Mouse (Mus musculus) myocyte (in vitro differentiated cells): ENCODE measurements around the gene Nfic. TPM values are rescaled to one million over a fixed set of nuclear protein-coding genes. Genes with fewer than 3 reads are reported as not detected.
"Not testable (repeated sequence)": the region's sequence is repeated elsewhere in the genome, so short reads cannot be mapped to it uniquely, and the experiment has no call there.

Source experiments
- H3K27me3 ChIP-seq: one replicate; pipeline ENCODE4 v1.6.1; 2011; ENCODE audit not compliant: control insufficient read depth, insufficient read depth, insufficient read length
- H3K36me3 ChIP-seq: one replicate; pipeline ENCODE4 v1.6.1; 2011; ENCODE audit not compliant: control insufficient read depth, insufficient read depth
- H3K4me2 ChIP-seq: one replicate; pipeline ENCODE4 v1.6.1; 2011; ENCODE audit warnings: low read depth, control low read depth
- H3K4me3 ChIP-seq: one replicate; pipeline ENCODE4 v1.5.1; 2011; ENCODE audit warnings: mild to moderate bottlenecking, control low read depth, moderate library complexity
- H3K79me2 ChIP-seq: one replicate; pipeline ENCODE4 v1.6.1; 2011; ENCODE audit not compliant: control insufficient read depth, insufficient read depth
- H3ac ChIP-seq: one replicate; pipeline ENCODE4 v1.6.1; 2011; ENCODE audit not compliant: control insufficient read depth, insufficient read length
- CEBPB ChIP-seq: IDR thresholded peaks from 2 replicates; pipeline ENCODE4 v1.6.1; 2011; ENCODE audit warnings: mild to moderate bottlenecking, moderate library complexity; ENCODE audit not compliant: poor library complexity, insufficient read depth, severe bottlenecking
- E2F4 ChIP-seq: IDR thresholded peaks from one replicate; pipeline ENCODE4 v1.6.1; 2011; ENCODE audit warnings: mild to moderate bottlenecking, control low read depth, moderate library complexity; ENCODE audit not compliant: insufficient read depth
- MAX ChIP-seq: IDR thresholded peaks from one replicate; pipeline ENCODE4 v1.6.1; 2011; ENCODE audit warnings: low read depth, mild to moderate bottlenecking, control low read depth
- MYOD1 ChIP-seq, 3 experiments: IDR thresholded peaks; one replicate each; pipeline ENCODE4 v1.6.1; 2011; ENCODE audit warnings: control low read depth in 2 of 3, low read depth in 2 of 3, mild to moderate bottlenecking in 2 of 3, moderate library complexity in 1 of 3; ENCODE audit not compliant: insufficient read length in 2 of 3, control insufficient read depth in 1 of 3
- MYOG ChIP-seq, 3 experiments: IDR thresholded peaks; one replicate each; pipeline ENCODE4 v1.6.1; 2011; ENCODE audit warnings: control low read depth in 2 of 3, low read depth in 2 of 3, mild to moderate bottlenecking in 2 of 3; ENCODE audit not compliant: insufficient read length in 2 of 3, control insufficient read depth in 1 of 3, insufficient read depth in 1 of 3
- POLR2A ChIP-seq: IDR thresholded peaks from one replicate; pipeline ENCODE4 v1.6.1; 2011; ENCODE audit warnings: low read depth, mild to moderate bottlenecking, control low read depth, moderate library complexity; ENCODE audit not compliant: insufficient read length
- POLR2AphosphoS2 ChIP-seq: IDR thresholded peaks from one replicate; pipeline ENCODE4 v1.6.1; 2011; ENCODE audit warnings: low read depth, control low read depth; ENCODE audit not compliant: insufficient read length
- REST ChIP-seq: IDR thresholded peaks from one replicate; pipeline ENCODE4 v1.6.1; 2011; ENCODE audit warnings: mild to moderate bottlenecking, control low read depth, moderate library complexity; ENCODE audit not compliant: insufficient read depth, insufficient read length
- SRF ChIP-seq: IDR thresholded peaks from one replicate; pipeline ENCODE4 v1.6.1; 2011; ENCODE audit warnings: low read depth; ENCODE audit not compliant: control insufficient read depth, insufficient read length
- TCF12 ChIP-seq: IDR thresholded peaks from one replicate; pipeline ENCODE4 v1.6.1; 2011; ENCODE audit warnings: mild to moderate bottlenecking, control low read depth; ENCODE audit not compliant: poor library complexity, insufficient read depth, severe bottlenecking
- TCF3 ChIP-seq: IDR thresholded peaks from one replicate; pipeline ENCODE4 v1.6.1; 2011; ENCODE audit warnings: low read depth, control low read depth; ENCODE audit not compliant: insufficient read length
- USF1 ChIP-seq: IDR thresholded peaks from one replicate; pipeline ENCODE4 v1.6.1; 2011; ENCODE audit warnings: low read depth, mild to moderate bottlenecking, control low read depth, moderate library complexity
- polyA plus RNA-seq: library from polyadenylated mRNA; unstranded; fragments of >200 nt; fragmentation: generic; extraction: Trizol; gene quantifications from one replicate; pipeline ENCODE4 v1.2.1, GENCODE M21; 2012; ENCODE audit warnings: missing spikeins

Gene Nfic
- polyA plus RNA-seq, 1 experiment: 115 TPM

- no peak overlapping the region for H3ac ChIP-seq
- no peaks in the 10 kb centered on the region for H3K79me2 ChIP-seq
- no peak overlapping the region for H3K4me3 ChIP-seq
- H3K4me2 ChIP-seq: no peak overlapping the region
- TF ChIP-seq TCF12: no peak
- TF ChIP-seq POLR2A: no peak
- TF ChIP-seq SRF: no peak
- no peak for TF ChIP-seq TCF3
- TF ChIP-seq USF1: no peak
- TF ChIP-seq E2F4: no peak
- no peak for TF ChIP-seq MYOG (IDR thresholded peaks at IDR 0.05; ENCODE audit: control insufficient read depth in 1 of 3, insufficient read depth in 1 of 3, insufficient read length in 2 of 3, low read depth in 2 of 3)
- no peaks in the 10 kb centered on the region for H3K36me3 ChIP-seq
- no peaks in the 10 kb centered on the region for H3K27me3 ChIP-seq
Measured at GRCm38 (mm10) chr10:81450641-81451364, 4.6 kb downstream of the Nfic start.

- H3K79me2 ChIP-seq: no peaks in the 10 kb centered on the region
- no peaks in the 10 kb centered on the region for H3K36me3 ChIP-seq
- TF ChIP-seq MYOD1 (IDR thresholded peaks at IDR 0.05; ENCODE audit: control insufficient read depth in 1 of 3, insufficient read length in 2 of 3, low read depth in 2 of 3): peak in 1 of 3 experiments; percentile 51
- no peak for TF ChIP-seq POLR2A
- TF ChIP-seq MAX: no peak
- no peak for TF ChIP-seq E2F4
- TF ChIP-seq TCF12: no peak
- TF ChIP-seq MYOG (IDR thresholded peaks at IDR 0.05; ENCODE audit: control insufficient read depth in 1 of 3, insufficient read depth in 1 of 3, insufficient read length in 2 of 3, low read depth in 2 of 3): peak in 1 of 3 experiments; percentile 37
- no peak for TF ChIP-seq USF1
- no peak overlapping the region for H3K4me3 ChIP-seq
- no peak overlapping the region for H3ac ChIP-seq
- H3K27me3 ChIP-seq: no peaks in the 10 kb centered on the region
- no peak overlapping the region for H3K4me2 ChIP-seq
Measured at GRCm38 (mm10) chr10:81450140-81450539, 5.3 kb downstream of the Nfic start.

- H3K4me3 ChIP-seq, H3K4me2 ChIP-seq, H3K36me3 ChIP-seq, H3K27me3 ChIP-seq, H3ac ChIP-seq, H3K79me2 ChIP-seq: not testable (repeated sequence)
Measured at GRCm38 (mm10) chr10:81445516-81445915, 9.9 kb downstream of the Nfic start.

DNA sequence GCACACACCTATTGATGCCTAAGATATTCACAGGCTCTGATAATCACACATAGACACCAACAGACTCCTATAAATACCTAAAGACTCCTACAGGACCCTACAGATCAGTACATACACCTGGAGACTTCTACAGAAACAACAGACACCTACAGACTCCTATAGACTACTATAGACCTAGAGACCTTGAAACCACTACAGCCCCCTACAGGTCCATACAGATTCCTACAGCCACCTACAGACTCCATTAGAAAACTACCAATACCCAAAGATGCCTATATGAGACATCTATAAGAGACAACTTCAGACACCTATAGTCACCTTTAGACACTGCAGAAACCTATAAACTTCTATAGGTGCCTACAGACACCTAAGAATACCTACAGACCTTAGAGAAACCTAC, 14.4 kb downstream of the Nfic start:
- H3K36me3 ChIP-seq: no peaks in the 10 kb centered on the region
- H3K27me3 ChIP-seq: no peaks in the 10 kb centered on the region
- H3K79me2 ChIP-seq: no peaks in the 10 kb centered on the region
- H3K4me3 ChIP-seq: no peak overlapping the region
- no peak for TF ChIP-seq MAX
- no peak overlapping the region for H3K4me2 ChIP-seq
- no peak overlapping the region for H3ac ChIP-seq

- TF ChIP-seq USF1: no peak
- no peak for TF ChIP-seq TCF12
- TF ChIP-seq MYOG (IDR thresholded peaks at IDR 0.05; ENCODE audit: control insufficient read depth in 1 of 3, insufficient read depth in 1 of 3, insufficient read length in 2 of 3, low read depth in 2 of 3): no peak
- TF ChIP-seq POLR2A: no peak
- no peak for TF ChIP-seq MAX
- TF ChIP-seq SRF: no peak
- TF ChIP-seq REST: no peak
- no peak for TF ChIP-seq POLR2AphosphoS2
- TF ChIP-seq TCF3: no peak
- no peak for TF ChIP-seq E2F4
- no peak for TF ChIP-seq CEBPB
- TF ChIP-seq MYOD1 (IDR thresholded peaks at IDR 0.05; ENCODE audit: control insufficient read depth in 1 of 3, insufficient read length in 2 of 3, low read depth in 2 of 3): no peak
- no peaks in the 10 kb centered on the region for H3K79me2 ChIP-seq
- H3K4me2 ChIP-seq: no peak overlapping the region
- no peaks in the 10 kb centered on the region for H3K36me3 ChIP-seq
- H3K27me3 ChIP-seq: no peaks in the 10 kb centered on the region
- no peak overlapping the region for H3ac ChIP-seq
- no peak overlapping the region for H3K4me3 ChIP-seq
Measured at GRCm38 (mm10) chr10:81435436-81435835, 20.0 kb downstream of the Nfic start.

DNA sequence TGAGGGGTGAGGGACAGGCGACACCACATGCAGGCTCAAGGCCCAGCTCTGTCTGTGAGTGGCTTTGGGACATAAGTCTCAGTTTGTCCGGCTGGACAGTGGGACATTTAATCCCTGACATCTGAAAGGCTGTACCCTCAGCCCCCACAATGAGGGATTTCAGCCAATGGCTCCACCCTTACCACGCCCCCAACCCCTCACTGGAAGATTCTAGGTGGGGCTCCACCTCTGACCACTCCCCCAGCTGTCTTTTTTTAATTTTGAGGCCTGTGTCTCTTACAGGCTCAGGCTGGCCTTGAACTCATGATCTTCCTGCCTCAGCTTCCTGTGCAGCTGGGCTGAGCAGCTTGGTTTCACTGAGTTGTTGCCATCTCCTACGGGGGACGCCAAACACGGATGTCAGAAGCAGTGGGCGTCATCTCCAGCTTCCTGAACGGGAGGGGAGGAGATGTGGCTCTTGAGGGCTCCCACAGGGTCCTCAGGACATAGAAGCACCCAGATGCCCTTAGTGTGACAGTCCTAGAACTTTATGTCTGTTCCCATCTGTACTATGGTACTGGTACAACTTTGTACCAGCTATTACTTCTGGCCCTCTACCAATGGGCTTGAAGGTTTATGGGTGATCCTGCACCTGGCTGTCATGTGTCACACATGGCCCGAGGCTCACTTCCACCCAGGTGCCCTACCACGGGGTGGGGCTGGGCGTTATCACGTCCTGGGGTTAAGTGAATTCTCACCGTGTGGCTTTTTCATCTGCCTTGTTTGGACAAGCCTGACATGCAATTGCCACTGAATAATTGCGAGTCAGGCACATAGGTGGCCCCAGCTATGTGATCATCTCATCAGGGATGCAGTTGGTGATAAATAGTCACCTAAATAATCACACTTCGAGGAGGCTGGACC, 20.8 kb downstream of the Nfic start:
- TF ChIP-seq E2F4: no peak
- TF ChIP-seq REST: no peak
- TF ChIP-seq POLR2A: peak; percentile 0
- H3ac ChIP-seq: no peak overlapping the region
- H3K4me2 ChIP-seq: peak overlapping the region; percentile 91
- no peaks in the 10 kb centered on the region for H3K27me3 ChIP-seq
- H3K4me3 ChIP-seq: no peak overlapping the region
- H3K36me3 ChIP-seq: no peaks in the 10 kb centered on the region
- no peaks in the 10 kb centered on the region for H3K79me2 ChIP-seq
